Mouse (Mus musculus) thymus, adult 2 months (tissue): ENCODE data around the gene Epb41.

Experiments
- CTCF ChIP-seq: fragments of 200-500 bp; IDR thresholded peaks from 2 replicates; pipeline ENCODE4 v1.5.1; 2012; ENCODE audit warnings: mild to moderate bottlenecking, control low read depth, low read length, moderate library complexity, borderline replicate concordance; ENCODE audit not compliant: control insufficient read depth, poor library complexity, insufficient read depth; ENCODE audit errors: extremely low read depth
- POLR2A ChIP-seq: fragments of 200-500 bp; IDR thresholded peaks from 2 replicates; pipeline ENCODE4 v1.6.1; 2012; ENCODE audit warnings: mild to moderate bottlenecking, low read length, control low read depth, moderate library complexity; ENCODE audit not compliant: control insufficient read depth, poor library complexity, insufficient read depth; ENCODE audit errors: extremely low read depth

GRCm38 (mm10) chr4:132048995-132049404 lies 26.1 kb downstream of the Epb41 start:
- TF ChIP-seq POLR2A = peak; percentile 77
- TF ChIP-seq CTCF = 0 out of 2 replicates have a peak, but pooled peaks have one; percentile 27
